Mouse (Mus musculus) G1E (cell line): Measurements from ENCODE around the gene Samhd1. TPM values are rescaled to one million over a fixed set of nuclear protein-coding genes. Genes with fewer than 3 reads are reported as not detected.

Experiments
- ATAC-seq: 2 replicates; pipeline ENCODE4 v1.8.0; 2016; ENCODE audit warnings: mild to moderate bottlenecking; ENCODE audit not compliant: insufficient number of reproducible peaks, poor library complexity, low FRiP score, severe bottlenecking; ENCODE audit errors: extremely low read depth
- DNase-seq: peaks from one replicate; pipeline ENCODE4 v3.0.0; 2012; ENCODE audit warnings: low spot score
- H3K27me3 ChIP-seq: 2 replicates; pipeline ENCODE4 v1.6.1; 2012; ENCODE audit warnings: mild to moderate bottlenecking, low read length, inconsistent platforms; ENCODE audit not compliant: insufficient read depth
- H3K36me3 ChIP-seq: replicated peaks from 2 replicates; pipeline ENCODE3; 2012; ENCODE audit warnings: mild to moderate bottlenecking, inconsistent platforms
- H3K4me1 ChIP-seq: 2 replicates; pipeline ENCODE4 v1.6.1; 2012; ENCODE audit warnings: low read depth, low read length, inconsistent platforms, mixed read lengths; ENCODE audit not compliant: insufficient read depth
- H3K4me3 ChIP-seq: 2 replicates; pipeline ENCODE4 v1.5.1; 2012; ENCODE audit warnings: low read depth, mild to moderate bottlenecking, inconsistent platforms, low read length, moderate library complexity, mixed read lengths
- H3K9me3 ChIP-seq: replicated peaks from 2 replicates; pipeline ENCODE4 v1.6.1; 2012; ENCODE audit warnings: inconsistent platforms
- CTCF ChIP-seq: IDR thresholded peaks from 2 replicates; pipeline ENCODE4 v1.5.1; 2012; ENCODE audit warnings: low read depth, low read length, inconsistent platforms, mixed read lengths
- GATA1 ChIP-seq: IDR thresholded peaks from 2 replicates; pipeline ENCODE4 v1.6.1; 2012; ENCODE audit warnings: borderline replicate concordance, low read length, inconsistent platforms, mixed read lengths
- GATA2 ChIP-seq: IDR thresholded peaks from 2 replicates; pipeline ENCODE4 v1.6.1; 2012; ENCODE audit warnings: low read depth, low read length, inconsistent platforms, borderline replicate concordance
- POLR2AphosphoS5 ChIP-seq: IDR thresholded peaks from 2 replicates; pipeline ENCODE4 v1.6.1; 2012; ENCODE audit warnings: low read depth, low read length, inconsistent platforms; ENCODE audit not compliant: insufficient replicate concordance
- TAL1 ChIP-seq: conservative IDR thresholded peaks from 2 replicates; pipeline ENCODE4 v1.6.1; 2012; ENCODE audit warnings: low read depth, low read length, inconsistent platforms, mixed read lengths
- polyA plus RNA-seq: library from polyadenylated mRNA; stranded (reverse); fragments of >175 nt; gene quantifications from 2 replicates; pipeline ENCODE4 v1.2.3, GENCODE M21; 2012
- total RNA-seq, 2 experiments: library from RNA; stranded (forward) in 1 of 2; stranded (reverse) in 1 of 2; fragments of 200-1000 nt in 1 of 2; fragments of >200 nt in 1 of 2; fragmentation: Nextera tagmentation in 1 of 2; gene quantifications; 2 replicates each; pipeline ENCODE4 v1.2.3; 2014 to 2017

Samhd1 gene
- total and polyA plus RNA-seq, 3 experiments: 23.6 to 153 (median 109) TPM

GRCm38 (mm10) chr2:157132686-157133540, 2.2 kb downstream of the Samhd1 start:
- DNase-seq: no peak
- H3K4me1 ChIP-seq: peaks cover 57% of the 10 kb centered on the region
- no peak for ATAC-seq
- H3K27me3 ChIP-seq: no peaks in the 10 kb centered on the region
- no peaks in the 10 kb centered on the region for H3K9me3 ChIP-seq
- TF ChIP-seq GATA1 (no peak), CTCF (no peak), GATA2 (no peak), TAL1 (no peak), POLR2AphosphoS5 (no peak)
- peaks cover 17% of the 10 kb centered on the region for H3K36me3 ChIP-seq
- peak overlapping the region; percentile 49; the same call in 1 of the 2 replicates for H3K4me3 ChIP-seq

GRCm38 (mm10) chr2:157132086-157132485, 3.0 kb downstream of the Samhd1 start:
- ATAC-seq (no peak), DNase-seq (no peak)
- H3K4me1 ChIP-seq: peaks cover 54% of the 10 kb centered on the region

GRCm38 (mm10) chr2:157130813-157131514, 4.1 kb downstream of the Samhd1 start:
- TF ChIP-seq GATA2: no peak
- TF ChIP-seq POLR2AphosphoS5: no peak
- no peak for TF ChIP-seq TAL1
- no peak for TF ChIP-seq CTCF
- TF ChIP-seq GATA1: no peak
- peaks cover 36% of the 10 kb centered on the region for H3K36me3 ChIP-seq
- no peaks in the 10 kb centered on the region for H3K9me3 ChIP-seq
- H3K27me3 ChIP-seq: no peaks in the 10 kb centered on the region
- ATAC-seq (no peak), DNase-seq (peak; percentile 40)
- H3K4me3 ChIP-seq: peak overlapping the region; percentile 66
- peaks cover 44% of the 10 kb centered on the region for H3K4me1 ChIP-seq

More at GRCm38 (mm10) chr2:157132086-157132485, 3.0 kb downstream of the Samhd1 start:
- H3K9me3 ChIP-seq: no peaks in the 10 kb centered on the region
- TF ChIP-seq POLR2AphosphoS5 (no peak), GATA2 (no peak), GATA1 (no peak), TAL1 (no peak), CTCF (no peak)
- no peak overlapping the region; the same call in 1 of the 2 replicates for H3K4me3 ChIP-seq
- peaks cover 25% of the 10 kb centered on the region for H3K36me3 ChIP-seq
- no peaks in the 10 kb centered on the region for H3K27me3 ChIP-seq

GRCm38 (mm10) chr2:157129601-157130164, 5.4 kb downstream of the Samhd1 start:
- Histone ChIP-seq H3K4me1 (peaks cover 36% of the 10 kb centered on the region), H3K9me3 (no peaks in the 10 kb centered on the region), H3K4me3 (no peak overlapping the region), H3K36me3 (peaks cover 49% of the 10 kb centered on the region), H3K27me3 (no peaks in the 10 kb centered on the region)
- no peak for DNase-seq
- no peak for ATAC-seq
- TF ChIP-seq CTCF (no peak), POLR2AphosphoS5 (no peak), GATA2 (no peak), GATA1 (no peak), TAL1 (no peak)

- DNase-seq: no peak
- TF ChIP-seq GATA1: no peak
- Histone ChIP-seq H3K4me1 (peaks cover 33% of the 10 kb centered on the region), H3K9me3 (no peaks in the 10 kb centered on the region), H3K27me3 (no peaks in the 10 kb centered on the region), H3K4me3 (no peak overlapping the region), H3K36me3 (peaks cover 54% of the 10 kb centered on the region)
- no peak for ATAC-seq
These were observed 6.0 kb downstream of the Samhd1 start for GRCm38 (mm10) chr2:157129096-157129495.

- no peaks in the 10 kb centered on the region for H3K9me3 ChIP-seq
- ATAC-seq (no peak), DNase-seq (no peak)
- no peaks in the 10 kb centered on the region for H3K27me3 ChIP-seq
- no peak for TF ChIP-seq GATA1
- TF ChIP-seq POLR2AphosphoS5: no peak
- TF ChIP-seq TAL1: no peak
- no peak for TF ChIP-seq CTCF
- no peak for TF ChIP-seq GATA2
- peaks cover 63% of the 10 kb centered on the region for H3K36me3 ChIP-seq
- H3K4me3 ChIP-seq: no peak overlapping the region
- H3K4me1 ChIP-seq: peaks cover 29% of the 10 kb centered on the region
These were observed 7.0 kb downstream of the Samhd1 start for GRCm38 (mm10) chr2:157128072-157128471.
